Mouse (Mus musculus): ENCODE data around the gene Camta2. TPM values are rescaled to one million over a fixed set of nuclear protein-coding genes. Genes with fewer than 3 reads are reported as not detected.

The Camta2 gene
- polyA plus RNA-seq, 1 experiment from 2014 or later = 10.8 TPM

DNA sequence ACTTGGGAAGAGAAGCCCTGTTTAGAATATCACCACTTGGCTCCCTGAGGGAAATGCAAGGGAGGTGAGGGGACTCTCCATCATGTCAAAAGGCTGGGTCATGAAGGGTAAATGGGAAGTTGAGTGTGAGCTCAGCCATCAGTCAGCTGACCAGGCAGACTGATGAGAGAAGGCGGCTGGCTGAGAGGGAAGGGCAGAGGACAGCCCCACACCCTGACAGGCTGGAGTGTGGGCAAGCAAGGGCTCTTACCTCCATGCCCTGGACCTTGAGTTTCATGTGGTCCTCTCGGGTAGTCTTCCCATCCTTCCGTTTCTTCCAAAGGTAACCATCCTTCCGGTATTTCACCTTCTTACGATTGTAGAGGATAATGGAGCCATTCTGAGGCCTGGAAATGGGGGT is 4.3 kb downstream of the Camta2 start:
- H3K4me1 ChIP-seq (replicated peaks; ENCODE audit: control insufficient read depth, insufficient read depth, low read length) = peaks cover 14% of the 10 kb centered on the region
- ATAC-seq (replicated peaks; ENCODE audit: low FRiP score) = no peak
- 89% methylated on average over 5 of the region's 5 CpGs for WGBS
- H3K9me3 ChIP-seq (ENCODE audit: control insufficient read depth, low read length) = no peaks in the 10 kb centered on the region
- H3K36me3 ChIP-seq (ENCODE audit: control insufficient read depth, insufficient read depth, low read length) = no peaks in the 10 kb centered on the region; the same call in 1 of the 2 replicates
- no peak for DNase-seq (ENCODE audit: low spot score)
- no peaks in the 10 kb centered on the region for H3K27me3 ChIP-seq (ENCODE audit: control insufficient read depth, insufficient read depth, low read length)
- no peak overlapping the region for H3K27ac ChIP-seq (ENCODE audit: low read depth, low read length)
- H3K4me3 ChIP-seq (ENCODE audit: low read depth, low read length) = no peak overlapping the region
- H3K4me2 ChIP-seq (ENCODE audit: low read depth, low read length, severe bottlenecking) = no peak overlapping the region
- H3K9ac ChIP-seq (ENCODE audit: low read length) = no peak overlapping the region

DNA sequence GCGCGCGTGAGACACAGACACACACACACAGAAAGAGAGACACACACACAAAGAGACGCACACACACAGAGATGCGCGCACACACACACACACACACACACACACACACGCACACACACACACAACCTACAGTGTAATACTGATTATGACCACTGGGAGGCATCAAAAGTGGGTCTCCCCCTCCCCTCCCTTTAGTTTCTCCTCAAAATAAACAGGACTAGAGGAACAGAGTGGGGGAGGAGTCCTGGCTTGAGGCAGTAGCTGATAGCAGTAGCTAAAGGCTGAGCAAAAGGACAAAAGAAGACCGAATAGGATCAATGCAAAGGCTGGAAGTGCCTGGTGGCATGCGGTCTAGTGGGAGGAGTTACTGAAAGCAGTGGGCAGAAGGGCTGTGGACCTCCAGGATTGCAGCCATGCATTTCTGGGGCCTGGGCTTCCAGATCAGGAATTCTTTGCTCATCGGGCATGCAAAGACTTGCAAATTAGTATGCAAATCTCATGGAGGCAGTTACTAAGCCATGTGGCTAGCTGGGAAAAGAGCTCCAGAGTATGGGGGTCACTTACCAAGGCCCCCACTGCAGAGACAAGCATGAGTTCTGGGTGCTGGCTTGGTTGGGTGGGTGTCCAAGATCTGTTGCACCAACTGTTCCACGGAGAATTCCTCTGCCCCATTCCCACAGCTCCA is 5.9 kb downstream of the Camta2 start:
- H3K27ac ChIP-seq (ENCODE audit: low read depth, low read length) = peak overlapping the region; percentile 8
- H3K4me1 ChIP-seq (replicated peaks; ENCODE audit: control insufficient read depth, insufficient read depth, low read length) = peaks cover 10% of the 10 kb centered on the region; the same call in 1 of the 2 replicates
- H3K9ac ChIP-seq (ENCODE audit: low read length) = no peak overlapping the region
- peak; percentile 73 for DNase-seq (ENCODE audit: low spot score)
- whole genome bisulfite sequencing = 5% methylated on average over 11 of the region's 11 CpGs
- peak; percentile 91 for ATAC-seq (replicated peaks; ENCODE audit: low FRiP score)
- H3K36me3 ChIP-seq (ENCODE audit: control insufficient read depth, insufficient read depth, low read length) = no peaks in the 10 kb centered on the region; the same call in 1 of the 2 replicates
- H3K27me3 ChIP-seq (ENCODE audit: control insufficient read depth, insufficient read depth, low read length) = no peaks in the 10 kb centered on the region
- no peak overlapping the region for H3K4me3 ChIP-seq (ENCODE audit: low read depth, low read length)
- H3K4me2 ChIP-seq (ENCODE audit: low read depth, low read length, severe bottlenecking) = 0 out of 2 replicates have a peak overlapping the region, but pooled peaks have one; percentile 18
- no peaks in the 10 kb centered on the region for H3K9me3 ChIP-seq (ENCODE audit: control insufficient read depth, low read length)

DNA sequence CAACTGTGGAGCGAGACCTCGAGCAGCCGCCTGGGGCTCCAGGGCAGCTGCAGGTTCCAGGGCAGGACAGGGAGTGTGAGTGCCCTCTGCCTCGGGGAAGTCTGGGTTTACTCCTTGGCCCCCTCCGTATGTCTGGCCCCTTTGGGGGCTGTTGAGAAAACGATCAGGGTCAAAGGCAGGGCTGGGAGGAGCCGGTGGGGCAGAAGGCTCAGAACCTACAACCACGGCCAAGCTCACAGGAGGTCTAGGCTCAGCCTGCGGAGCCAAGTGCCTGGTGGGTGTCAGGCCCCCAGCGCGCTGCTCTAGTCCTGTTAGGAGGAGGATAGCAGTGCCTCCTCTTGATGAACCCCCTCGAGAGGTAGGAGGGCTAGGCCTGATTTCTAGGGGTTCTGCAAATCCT is 6.7 kb downstream of the Camta2 start:
- Histone ChIP-seq H3K36me3 (ENCODE audit: control insufficient read depth, insufficient read depth, low read length) (no peaks in the 10 kb centered on the region; the same call in 1 of the 2 replicates), H3K4me3 (ENCODE audit: low read depth, low read length) (no peak overlapping the region), H3K9me3 (ENCODE audit: control insufficient read depth, low read length) (no peaks in the 10 kb centered on the region), H3K4me1 (replicated peaks; ENCODE audit: control insufficient read depth, insufficient read depth, low read length) (peaks cover 8% of the 10 kb centered on the region; the same call in 1 of the 2 replicates), H3K4me2 (ENCODE audit: low read depth, low read length, severe bottlenecking) (no peak overlapping the region), H3K27me3 (ENCODE audit: control insufficient read depth, insufficient read depth, low read length) (no peaks in the 10 kb centered on the region), H3K27ac (ENCODE audit: low read depth, low read length) (no peak overlapping the region), H3K9ac (ENCODE audit: low read length) (no peak overlapping the region)
- WGBS = 58% methylated on average over 12 of the region's 12 CpGs
- DNase-seq (ENCODE audit: low spot score) (no peak), ATAC-seq (replicated peaks; ENCODE audit: low FRiP score) (no peak)

DNA sequence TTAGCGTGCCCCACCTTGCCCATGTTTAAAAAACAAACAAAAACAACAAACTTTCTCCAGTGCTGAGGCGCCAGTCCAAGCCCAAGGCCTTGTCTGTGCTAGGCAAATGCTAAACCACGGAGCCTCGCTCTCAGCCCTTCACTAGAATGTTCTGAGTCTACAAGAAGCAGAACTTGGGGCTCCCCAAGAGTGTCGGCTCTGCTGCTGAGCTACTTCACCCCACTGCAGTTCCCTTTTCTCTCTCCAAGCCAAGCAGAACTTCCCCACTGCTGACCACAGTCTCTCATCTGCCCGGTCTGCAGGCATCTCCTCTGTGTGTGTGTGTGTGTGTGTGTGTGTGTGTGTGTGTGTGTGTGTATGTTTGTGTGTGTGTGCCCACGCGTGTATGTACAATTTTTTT is 8.0 kb downstream of the Camta2 start:
- H3K27ac ChIP-seq (ENCODE audit: low read depth, low read length) = no peak overlapping the region
- no peak overlapping the region for H3K4me2 ChIP-seq (ENCODE audit: low read depth, low read length, severe bottlenecking)
- 90% methylated on average over 8 of the region's 8 CpGs for WGBS
- peaks cover 8% of the 10 kb centered on the region; the same call in 1 of the 2 replicates for H3K4me1 ChIP-seq (replicated peaks; ENCODE audit: control insufficient read depth, insufficient read depth, low read length)
- H3K36me3 ChIP-seq (ENCODE audit: control insufficient read depth, insufficient read depth, low read length) = no peaks in the 10 kb centered on the region; the same call in 1 of the 2 replicates
- ATAC-seq (replicated peaks; ENCODE audit: low FRiP score) (no peak), DNase-seq (ENCODE audit: low spot score) (no peak)
- H3K27me3 ChIP-seq (ENCODE audit: control insufficient read depth, insufficient read depth, low read length) = no peaks in the 10 kb centered on the region
- no peak overlapping the region for H3K9ac ChIP-seq (ENCODE audit: low read length)
- H3K4me3 ChIP-seq (ENCODE audit: low read depth, low read length) = no peak overlapping the region
- no peaks in the 10 kb centered on the region for H3K9me3 ChIP-seq (ENCODE audit: control insufficient read depth, low read length)

DNA sequence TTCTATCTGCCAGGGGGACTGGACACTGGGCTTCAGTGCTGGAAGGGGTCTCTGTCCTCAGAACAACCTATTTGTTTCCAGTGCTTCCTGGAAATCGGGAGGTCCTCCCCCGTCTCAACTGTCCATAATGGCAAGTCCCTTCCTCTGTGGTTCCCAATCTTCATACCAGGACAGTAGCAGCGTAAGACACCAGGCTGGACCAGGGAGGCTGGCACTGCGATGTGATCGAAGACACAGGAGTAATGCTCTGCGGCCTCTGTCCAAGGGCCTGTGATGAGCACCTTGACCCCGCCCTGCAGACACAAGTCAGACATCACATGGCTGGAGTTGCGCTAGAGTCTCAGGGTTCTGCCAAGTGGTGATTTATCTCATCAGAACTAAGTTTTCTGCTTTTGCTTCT is 8.5 kb downstream of the Camta2 start:
- Histone ChIP-seq H3K4me3 (ENCODE audit: low read depth, low read length) (no peak overlapping the region), H3K9me3 (ENCODE audit: control insufficient read depth, low read length) (no peaks in the 10 kb centered on the region), H3K27ac (ENCODE audit: low read depth, low read length) (no peak overlapping the region), H3K9ac (ENCODE audit: low read length) (no peak overlapping the region), H3K36me3 (ENCODE audit: control insufficient read depth, insufficient read depth, low read length) (no peaks in the 10 kb centered on the region; the same call in 1 of the 2 replicates), H3K4me1 (replicated peaks; ENCODE audit: control insufficient read depth, insufficient read depth, low read length) (peaks cover 8% of the 10 kb centered on the region; the same call in 1 of the 2 replicates), H3K27me3 (ENCODE audit: control insufficient read depth, insufficient read depth, low read length) (no peaks in the 10 kb centered on the region), H3K4me2 (ENCODE audit: low read depth, low read length, severe bottlenecking) (no peak overlapping the region)
- 95% methylated on average over 8 of the region's 8 CpGs for WGBS
- ATAC-seq (replicated peaks; ENCODE audit: low FRiP score) (no peak), DNase-seq (ENCODE audit: low spot score) (no peak)

DNA sequence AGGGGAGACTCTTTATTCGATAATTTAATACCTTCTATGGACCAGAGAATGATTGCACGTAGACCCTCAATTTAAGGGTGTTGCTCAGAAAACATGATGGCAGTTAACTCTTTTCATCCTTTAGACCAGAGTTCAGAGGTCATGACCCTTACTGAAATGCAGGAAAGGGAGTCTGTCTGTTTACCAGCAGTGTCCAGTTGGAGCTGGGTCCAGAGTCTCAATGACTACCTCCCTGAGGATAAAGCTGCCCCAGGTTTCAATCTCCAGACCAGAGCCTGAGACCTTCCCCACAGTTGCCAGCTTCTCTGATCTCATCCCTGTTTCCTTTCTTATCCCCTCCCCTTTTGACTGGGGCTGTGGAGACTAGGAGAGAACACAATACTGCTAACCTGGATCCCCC is 9.3 kb downstream of the Camta2 start:
- Histone ChIP-seq H3K9ac (ENCODE audit: low read length) (no peak overlapping the region), H3K27me3 (ENCODE audit: control insufficient read depth, insufficient read depth, low read length) (no peaks in the 10 kb centered on the region), H3K36me3 (ENCODE audit: control insufficient read depth, insufficient read depth, low read length) (no peaks in the 10 kb centered on the region; the same call in 1 of the 2 replicates), H3K4me1 (replicated peaks; ENCODE audit: control insufficient read depth, insufficient read depth, low read length) (peaks cover 8% of the 10 kb centered on the region; the same call in 1 of the 2 replicates), H3K9me3 (ENCODE audit: control insufficient read depth, low read length) (no peaks in the 10 kb centered on the region), H3K27ac (ENCODE audit: low read depth, low read length) (no peak overlapping the region), H3K4me3 (ENCODE audit: low read depth, low read length) (no peak overlapping the region), H3K4me2 (ENCODE audit: low read depth, low read length, severe bottlenecking) (no peak overlapping the region)
- WGBS = 77% methylated on average over 2 of the region's 2 CpGs
- no peak for ATAC-seq (replicated peaks; ENCODE audit: low FRiP score)
- peak; percentile 13 for DNase-seq (ENCODE audit: low spot score)

DNA sequence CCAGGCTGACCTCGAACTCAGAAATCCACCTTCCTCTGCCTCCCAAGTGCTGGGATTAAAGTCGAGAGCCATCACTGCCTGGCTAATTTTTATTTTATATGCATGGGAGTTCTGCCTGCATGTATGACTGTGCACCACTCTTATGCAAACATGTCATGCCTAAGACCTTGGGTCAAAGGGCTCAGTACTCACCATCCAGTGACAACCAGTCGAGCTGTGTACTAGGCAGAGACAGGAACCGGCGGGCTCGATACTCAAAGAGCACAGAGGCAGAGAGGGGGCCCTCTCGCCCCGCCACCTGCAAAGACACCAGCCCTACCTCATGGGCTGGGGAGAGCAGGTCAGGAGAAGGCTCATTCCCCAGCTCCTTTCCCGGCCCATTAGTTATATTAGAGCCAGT is 9.8 kb downstream of the Camta2 start:
- H3K27ac ChIP-seq (ENCODE audit: low read depth, low read length) = no peak overlapping the region
- H3K4me1 ChIP-seq (replicated peaks; ENCODE audit: control insufficient read depth, insufficient read depth, low read length) = peaks cover 8% of the 10 kb centered on the region; the same call in 1 of the 2 replicates
- no peaks in the 10 kb centered on the region for H3K9me3 ChIP-seq (ENCODE audit: control insufficient read depth, low read length)
- H3K9ac ChIP-seq (ENCODE audit: low read length) = no peak overlapping the region
- 83% methylated on average over 9 of the region's 9 CpGs for WGBS
- no peak overlapping the region for H3K4me3 ChIP-seq (ENCODE audit: low read depth, low read length)
- no peak overlapping the region for H3K4me2 ChIP-seq (ENCODE audit: low read depth, low read length, severe bottlenecking)
- H3K36me3 ChIP-seq (ENCODE audit: control insufficient read depth, insufficient read depth, low read length) = no peaks in the 10 kb centered on the region; the same call in 1 of the 2 replicates
- no peaks in the 10 kb centered on the region for H3K27me3 ChIP-seq (ENCODE audit: control insufficient read depth, insufficient read depth, low read length)
- ATAC-seq (replicated peaks; ENCODE audit: low FRiP score) (no peak), DNase-seq (ENCODE audit: low spot score) (peak; percentile 37)

DNA sequence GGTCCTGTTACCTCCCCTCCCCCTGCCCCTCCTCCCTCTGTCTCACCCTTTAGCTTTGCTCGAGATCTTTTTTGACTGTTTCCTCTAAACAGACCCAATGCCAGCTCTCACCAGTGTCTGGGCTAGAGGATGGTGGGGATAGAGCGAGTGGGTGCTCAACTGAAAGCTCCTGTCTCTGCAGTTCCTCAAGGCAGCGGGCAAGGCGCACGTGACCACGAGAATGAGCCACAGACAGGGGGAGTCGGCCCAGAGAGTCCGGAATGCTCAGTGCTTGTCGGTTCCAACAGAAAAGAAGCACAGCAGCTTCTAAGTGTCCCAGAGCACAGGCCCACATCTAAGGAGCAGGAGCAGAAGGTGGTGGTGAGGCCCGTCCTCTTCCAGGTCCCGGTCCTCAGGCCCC is 13.4 kb downstream of the Camta2 start:
- H3K4me3 ChIP-seq (ENCODE audit: low read depth, low read length) = no peak overlapping the region
- H3K36me3 ChIP-seq (ENCODE audit: control insufficient read depth, insufficient read depth, low read length) = no peaks in the 10 kb centered on the region; the same call in 1 of the 2 replicates
- ATAC-seq (replicated peaks; ENCODE audit: low FRiP score) = no peak
- no peak overlapping the region for H3K9ac ChIP-seq (ENCODE audit: low read length)
- peaks cover 4% of the 10 kb centered on the region; the same call in 1 of the 2 replicates for H3K4me1 ChIP-seq (replicated peaks; ENCODE audit: control insufficient read depth, insufficient read depth, low read length)
- H3K4me2 ChIP-seq (ENCODE audit: low read depth, low read length, severe bottlenecking) = no peak overlapping the region
- 59% methylated on average over 11 of the region's 11 CpGs for WGBS
- DNase-seq (ENCODE audit: low spot score) = peak; percentile 50
- no peaks in the 10 kb centered on the region for H3K9me3 ChIP-seq (ENCODE audit: control insufficient read depth, low read length)
- no peak overlapping the region for H3K27ac ChIP-seq (ENCODE audit: low read depth, low read length)
- H3K27me3 ChIP-seq (ENCODE audit: control insufficient read depth, insufficient read depth, low read length) = no peaks in the 10 kb centered on the region

DNA sequence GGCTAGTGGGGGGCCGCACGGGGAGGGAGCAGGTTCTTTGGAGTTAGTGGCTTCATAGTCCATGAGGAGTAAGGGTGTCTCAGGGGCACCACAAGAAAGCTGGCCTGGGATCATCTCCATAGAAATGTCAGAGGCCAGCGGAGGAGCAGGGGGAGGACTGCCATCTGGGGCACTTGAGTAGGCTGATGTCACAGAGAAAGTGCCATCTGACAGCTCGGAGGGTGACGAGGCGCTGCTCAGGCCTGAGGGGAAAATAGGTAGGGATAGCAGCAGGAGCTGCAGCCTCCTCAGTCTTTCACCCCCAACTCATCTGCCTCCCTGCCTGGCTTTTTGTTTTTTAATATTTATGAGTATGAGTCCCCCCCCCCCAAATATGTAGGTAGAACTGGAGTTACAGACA is 13.9 kb downstream of the Camta2 start:
- 60% methylated on average over 6 of the region's 6 CpGs for WGBS
- ATAC-seq (replicated peaks; ENCODE audit: low FRiP score) = no peak
- no peak overlapping the region for H3K9ac ChIP-seq (ENCODE audit: low read length)

More for the DNA sequence above, 13.9 kb downstream of the Camta2 start:
- Histone ChIP-seq H3K4me2 (ENCODE audit: low read depth, low read length, severe bottlenecking) (no peak overlapping the region), H3K9me3 (ENCODE audit: control insufficient read depth, low read length) (no peaks in the 10 kb centered on the region), H3K4me1 (replicated peaks; ENCODE audit: control insufficient read depth, insufficient read depth, low read length) (peaks cover 4% of the 10 kb centered on the region; the same call in 1 of the 2 replicates), H3K36me3 (ENCODE audit: control insufficient read depth, insufficient read depth, low read length) (no peaks in the 10 kb centered on the region; the same call in 1 of the 2 replicates), H3K27ac (ENCODE audit: low read depth, low read length) (no peak overlapping the region), H3K27me3 (ENCODE audit: control insufficient read depth, insufficient read depth, low read length) (no peaks in the 10 kb centered on the region), H3K4me3 (ENCODE audit: low read depth, low read length) (no peak overlapping the region)
- peak; percentile 49 for DNase-seq (ENCODE audit: low spot score)

All from forebrain, embryonic 11.5 days (tissue).